Mouse (Mus musculus): ENCODE results near the gene Actg2.
"Not testable (repeated sequence)": the region's sequence is repeated elsewhere in the genome, so short reads cannot be mapped to it uniquely, and the experiment has no call there.

Actg2 gene

GRCm38 (mm10) chr6:83536028-83536794, at the start of gene Actg2:
Actg2 (minus strand) TSS chr6:83536265.
- DNase-seq (ENCODE audit: low spot score), result no peak

- not testable (repeated sequence) for DNase-seq (ENCODE audit: low spot score)
Observed at GRCm38 (mm10) chr6:83585328-83585727, 49.3 kb upstream of the Actg2 start.

GRCm38 (mm10) chr6:83583591-83583990, 47.5 kb upstream of the Actg2 start:
- no peak for DNase-seq (ENCODE audit: low spot score)

GRCm38 (mm10) chr6:83582938-83583270, 46.8 kb upstream of the Actg2 start:
- no peak for DNase-seq (ENCODE audit: low spot score)

- DNase-seq (ENCODE audit: low spot score), result no peak
Observed at GRCm38 (mm10) chr6:83582135-83582937, 46.3 kb upstream of the Actg2 start.

GRCm38 (mm10) chr6:83577534-83577933, 41.5 kb upstream of the Actg2 start:
- DNase-seq (ENCODE audit: low spot score), result no peak

GRCm38 (mm10) chr6:83575609-83576008, 39.5 kb upstream of the Actg2 start:
- DNase-seq (ENCODE audit: low spot score), result no peak

- DNase-seq (ENCODE audit: low spot score), result no peak
Observed at GRCm38 (mm10) chr6:83572671-83573070, 36.6 kb upstream of the Actg2 start, which contains the start of gene Stambp. Stambp (minus strand) TSS chr6:83572729.

GRCm38 (mm10) chr6:83571840-83572667, 36.0 kb upstream of the Actg2 start:
- peak; percentile 90 for DNase-seq (ENCODE audit: low spot score)

- DNase-seq (ENCODE audit: low spot score), result no peak
Observed at GRCm38 (mm10) chr6:83568901-83569862, 33.1 kb upstream of the Actg2 start.

GRCm38 (mm10) chr6:83555972-83556371, 19.9 kb upstream of the Actg2 start:
- DNase-seq (ENCODE audit: low spot score), result no peak

GRCm38 (mm10) chr6:83548346-83548745, 12.3 kb upstream of the Actg2 start:
- DNase-seq (ENCODE audit: low spot score), result no peak

GRCm38 (mm10) chr6:83545778-83546177, 9.7 kb upstream of the Actg2 start:
- DNase-seq (ENCODE audit: low spot score), result peak; percentile 42

GRCm38 (mm10) chr6:83541756-83542456, 5.8 kb upstream of the Actg2 start:
- DNase-seq (ENCODE audit: low spot score), result no peak

- no peak for DNase-seq (ENCODE audit: low spot score)
Observed at GRCm38 (mm10) chr6:83540017-83540416, 4.0 kb upstream of the Actg2 start.

- DNase-seq (ENCODE audit: low spot score), result no peak
Observed at GRCm38 (mm10) chr6:83536795-83537059, 662 bp upstream of the Actg2 start.

GRCm38 (mm10) chr6:83532608-83533007, 3.5 kb downstream of the Actg2 start:
- no peak for DNase-seq (ENCODE audit: low spot score)

GRCm38 (mm10) chr6:83523194-83523593, 12.9 kb downstream of the Actg2 start:
- DNase-seq (ENCODE audit: low spot score), result no peak

GRCm38 (mm10) chr6:83521784-83522183, 14.3 kb downstream of the Actg2 start:
- no peak for DNase-seq (ENCODE audit: low spot score)

- DNase-seq (ENCODE audit: low spot score), result no peak
Observed at GRCm38 (mm10) chr6:83518637-83519036, 17.4 kb downstream of the Actg2 start.

GRCm38 (mm10) chr6:83515172-83515571, 20.9 kb downstream of the Actg2 start:
- DNase-seq (ENCODE audit: low spot score), result no peak

Data from left cerebral cortex, adult 11 months (tissue).